Mouse (Mus musculus): Measurements from ENCODE around the gene Slfn9. TPM values are rescaled to one million over a fixed set of nuclear protein-coding genes. Genes with fewer than 3 reads are reported as not detected.

The Slfn9 gene
- polyA plus RNA-seq, 1 experiment from 2014 or later = 12.6 TPM

Small RNAs within 50 kb of the gene (microRNA-seq; reads per million reads assigned to microRNA genes)
- gene Gm27598 (not detected), gene Mir7679 (not detected)

Other genes with a start within 250 kb of the Slfn9 start
- 0.14 and 0.26 TPM in 2 replicates for gene Cct6b, start 227.5 kb downstream of the Slfn9 start, polyA plus RNA-seq (2016; fragmentation: Nextera tagmentation; extraction: Ambion mirVana)
- gene Zfp830, start 227.5 kb downstream of the Slfn9 start, polyA plus RNA-seq (2016; fragmentation: Nextera tagmentation; extraction: Ambion mirVana) = 29.6 and 37.3 TPM in 2 replicates
- gene Lig3, start 210.7 kb downstream of the Slfn9 start, polyA plus RNA-seq (2016; fragmentation: Nextera tagmentation; extraction: Ambion mirVana) = 31.8 and 32.4 TPM in 2 replicates
- 7.5 and 7.9 TPM in 2 replicates for gene Rffl, start 120.6 kb downstream of the Slfn9 start, polyA plus RNA-seq (2016; fragmentation: Nextera tagmentation; extraction: Ambion mirVana)
- 14.2 and 16.6 TPM in 2 replicates for gene Rad51d, start 101.2 kb downstream of the Slfn9 start, polyA plus RNA-seq (2016; fragmentation: Nextera tagmentation; extraction: Ambion mirVana)
- 0.06 and 0.11 TPM in 2 replicates for gene Fndc8, start 99.7 kb downstream of the Slfn9 start, polyA plus RNA-seq (2016; fragmentation: Nextera tagmentation; extraction: Ambion mirVana)
- gene Nle1, start 83.4 kb downstream of the Slfn9 start, polyA plus RNA-seq (2016; fragmentation: Nextera tagmentation; extraction: Ambion mirVana) = 29.1 and 37.7 TPM in 2 replicates
- gene Unc45b, start 81.3 kb downstream of the Slfn9 start, polyA plus RNA-seq (2016; fragmentation: Nextera tagmentation; extraction: Ambion mirVana) = 185 and 294 TPM in 2 replicates
- gene Slfn5, start 40.5 kb downstream of the Slfn9 start, polyA plus RNA-seq (2016; fragmentation: Nextera tagmentation; extraction: Ambion mirVana) = 0.35 and 0.86 TPM in 2 replicates
- gene Slfn8, start 29.0 kb upstream of the Slfn9 start, polyA plus RNA-seq (2016; fragmentation: Nextera tagmentation; extraction: Ambion mirVana) = 0.04 and 0.30 TPM in 2 replicates
- 1.3 and 1.5 TPM in 2 replicates for gene Slfn2, start 73.3 kb upstream of the Slfn9 start, polyA plus RNA-seq (2016; fragmentation: Nextera tagmentation; extraction: Ambion mirVana)
- gene Slfn1, start 125.0 kb upstream of the Slfn9 start, polyA plus RNA-seq (2016; fragmentation: Nextera tagmentation; extraction: Ambion mirVana) = not detected in 2 replicates
- gene Slfn4, start 183.4 kb upstream of the Slfn9 start, polyA plus RNA-seq (2016; fragmentation: Nextera tagmentation; extraction: Ambion mirVana) = not detected in 2 replicates
- gene Slfn3, start 199.5 kb upstream of the Slfn9 start, polyA plus RNA-seq (2016; fragmentation: Nextera tagmentation; extraction: Ambion mirVana) = 0.49 and 0.99 TPM in 2 replicates

All from heart, embryonic 10.5 days (tissue).